Mouse (Mus musculus): Measurements from ENCODE around the gene Cmip. TPM values are rescaled to one million over a fixed set of nuclear protein-coding genes. Genes with fewer than 3 reads are reported as not detected.
A peak's percentile ranks its signal among the peaks of the same experiment; 100 is the strongest.

Cmip gene
- polyA plus RNA-seq, 1 experiment from 2014 or later, result 193 TPM

DNA sequence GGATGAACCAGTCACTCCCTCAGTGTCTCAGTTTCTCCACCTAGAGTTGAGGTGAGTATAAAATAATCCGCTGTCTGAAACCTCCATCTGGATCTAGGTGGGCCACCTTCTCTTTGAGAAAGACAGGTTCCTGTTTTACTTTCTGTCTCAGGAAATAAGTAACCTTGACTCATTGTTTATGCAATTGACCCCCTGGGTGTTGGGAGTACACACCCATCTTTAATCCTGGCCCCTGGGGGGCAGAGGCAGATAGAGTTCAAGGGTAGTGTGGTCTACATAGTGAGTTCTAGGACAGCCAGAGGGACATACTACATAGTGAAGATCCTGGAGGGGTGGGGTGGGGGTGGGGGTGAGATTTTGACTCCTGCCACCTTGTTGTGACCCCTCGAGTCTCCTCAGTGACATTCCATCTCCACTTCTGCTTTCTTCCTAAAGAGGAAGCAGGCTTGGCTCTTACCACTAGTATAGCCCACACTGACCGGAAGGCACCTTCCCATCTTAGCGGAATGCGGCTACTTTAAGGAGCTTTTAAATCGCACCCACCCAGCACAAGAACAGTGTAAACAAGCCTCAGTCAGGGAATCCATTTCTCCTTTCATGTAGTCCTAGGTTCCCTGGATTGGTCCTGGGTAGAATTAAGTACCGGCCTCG is 86.0 kb downstream of the Cmip start:
- 80% methylated on average over 8 of the region's 8 CpGs for WGBS
- peaks cover 46% of the 10 kb centered on the region for H3K4me1 ChIP-seq

DNA sequence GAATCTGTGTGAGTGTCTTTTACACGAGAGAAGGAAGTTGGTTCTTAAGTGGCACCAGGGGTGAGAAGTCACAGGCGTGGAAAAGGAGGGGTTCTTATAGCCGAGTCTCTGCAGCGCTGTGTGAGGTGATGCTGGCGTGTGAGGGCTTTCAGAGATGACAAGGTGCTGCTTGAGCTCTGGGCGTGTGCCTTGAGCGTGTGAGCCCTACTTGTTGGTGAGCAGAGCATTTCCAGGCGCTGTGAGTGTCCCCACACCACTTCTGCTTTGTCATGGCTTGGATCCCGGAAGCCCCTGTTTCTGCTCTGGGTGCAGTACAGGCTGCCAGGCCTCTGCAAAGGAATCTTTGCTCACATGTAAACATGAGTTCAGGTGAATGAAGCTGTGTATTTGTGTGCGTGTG is 86.6 kb downstream of the Cmip start:
- Histone ChIP-seq H3K4me2 (no peak overlapping the region), H3K36me3 (no peaks in the 10 kb centered on the region), H3K4me3 (replicated peaks) (no peak overlapping the region), H3K9ac (replicated peaks) (no peak overlapping the region), H3K27me3 (replicated peaks) (no peaks in the 10 kb centered on the region), H3K9me3 (replicated peaks) (no peaks in the 10 kb centered on the region), H3K4me1 (peaks cover 48% of the 10 kb centered on the region), H3K27ac (replicated peaks) (no peak overlapping the region)
- 76% methylated on average over 10 of the region's 10 CpGs for WGBS
- no peak for ATAC-seq (ENCODE audit: low FRiP score)

More for the DNA sequence above, 86.0 kb downstream of the Cmip start:
- H3K4me2 ChIP-seq, result no peak overlapping the region
- H3K4me3 ChIP-seq (replicated peaks), result no peak overlapping the region
- no peak for ATAC-seq (ENCODE audit: low FRiP score)
- no peak overlapping the region for H3K27ac ChIP-seq (replicated peaks)
- no peaks in the 10 kb centered on the region for H3K27me3 ChIP-seq (replicated peaks)
- no peaks in the 10 kb centered on the region for H3K36me3 ChIP-seq
- H3K9me3 ChIP-seq (replicated peaks), result no peaks in the 10 kb centered on the region
- no peak overlapping the region for H3K9ac ChIP-seq (replicated peaks)

DNA sequence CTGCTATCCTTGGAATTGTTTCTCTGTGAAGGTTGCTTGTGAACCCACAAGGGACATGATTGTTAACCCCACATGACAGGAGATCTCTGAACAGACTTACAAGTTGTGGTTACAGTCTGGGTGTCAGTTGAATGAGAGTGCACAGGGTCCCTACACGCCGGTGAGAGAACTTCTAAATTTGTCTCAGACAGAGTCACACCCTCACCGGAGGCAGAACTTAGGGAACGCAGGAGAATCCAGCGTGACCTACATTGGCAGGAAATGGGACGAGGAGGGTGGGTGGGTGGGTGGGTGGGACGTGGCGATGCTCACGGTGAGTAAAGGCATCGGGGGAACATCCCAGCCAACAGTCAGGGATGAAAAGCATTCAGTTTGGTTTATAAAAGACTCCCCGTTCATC is 88.0 kb downstream of the Cmip start:
- H3K4me2 ChIP-seq, result no peak overlapping the region

DNA sequence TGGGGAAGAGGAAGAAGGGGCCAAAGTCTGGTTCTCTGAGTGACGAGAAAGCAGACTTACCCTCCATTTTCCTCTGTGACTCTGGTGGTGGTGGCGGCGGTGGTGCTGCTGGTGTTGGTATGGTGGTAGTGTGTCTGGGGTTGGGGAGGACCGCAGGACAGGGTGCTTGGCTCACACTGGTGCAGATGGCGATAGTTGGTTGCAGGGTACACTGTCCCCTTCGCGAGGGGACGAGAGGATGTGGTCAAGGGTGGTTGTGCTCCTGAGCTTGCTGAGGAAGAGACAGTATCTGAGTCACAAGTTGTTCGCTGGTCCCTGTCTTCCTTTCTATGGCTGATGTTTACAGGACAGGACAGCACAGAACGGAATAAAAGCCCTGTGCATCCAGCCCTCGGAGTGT is 88.5 kb downstream of the Cmip start:
- H3K27me3 ChIP-seq (replicated peaks), result no peaks in the 10 kb centered on the region
- no peak overlapping the region for H3K9ac ChIP-seq (replicated peaks)
- H3K4me2 ChIP-seq, result no peak overlapping the region
- 93% methylated on average over 11 of the region's 11 CpGs for WGBS
- no peaks in the 10 kb centered on the region for H3K36me3 ChIP-seq
- ATAC-seq (ENCODE audit: low FRiP score), result no peak
- no peaks in the 10 kb centered on the region for H3K9me3 ChIP-seq (replicated peaks)
- peaks cover 39% of the 10 kb centered on the region for H3K4me1 ChIP-seq
- no peak overlapping the region for H3K27ac ChIP-seq (replicated peaks)
- H3K4me3 ChIP-seq (replicated peaks), result no peak overlapping the region

More for the DNA sequence above, 88.0 kb downstream of the Cmip start:
- Histone ChIP-seq H3K9ac (replicated peaks) (no peak overlapping the region), H3K27ac (replicated peaks) (no peak overlapping the region), H3K27me3 (replicated peaks) (no peaks in the 10 kb centered on the region), H3K36me3 (no peaks in the 10 kb centered on the region), H3K9me3 (replicated peaks) (no peaks in the 10 kb centered on the region), H3K4me1 (peaks cover 43% of the 10 kb centered on the region), H3K4me3 (replicated peaks) (no peak overlapping the region)
- no peak for ATAC-seq (ENCODE audit: low FRiP score)
- WGBS, result 73% methylated on average over 11 of the region's 11 CpGs

DNA sequence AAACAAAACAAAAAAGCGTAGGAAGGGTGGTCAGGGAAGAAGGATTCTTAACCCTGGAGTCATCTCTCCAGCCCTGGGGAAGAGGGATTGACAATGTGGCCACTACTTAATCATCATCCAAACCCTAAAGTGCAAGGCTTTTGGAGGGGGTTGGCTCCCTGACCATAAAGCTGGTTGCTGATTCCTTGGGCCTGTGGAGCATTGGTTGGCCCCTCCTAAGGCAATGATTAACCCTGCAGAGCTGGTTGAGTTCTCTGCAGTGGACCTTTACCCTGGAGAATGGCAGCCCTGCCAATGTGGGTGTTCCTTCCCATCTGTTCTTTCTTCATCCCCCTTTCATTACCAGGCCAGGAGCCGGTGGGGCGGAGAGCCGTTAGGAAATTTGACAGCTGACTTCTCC is 90.7 kb downstream of the Cmip start:
- Histone ChIP-seq H3K36me3 (no peaks in the 10 kb centered on the region), H3K4me2 (no peak overlapping the region), H3K27me3 (replicated peaks) (no peaks in the 10 kb centered on the region), H3K4me1 (peaks cover 36% of the 10 kb centered on the region), H3K9me3 (replicated peaks) (no peaks in the 10 kb centered on the region), H3K9ac (replicated peaks) (no peak overlapping the region), H3K4me3 (replicated peaks) (no peak overlapping the region), H3K27ac (replicated peaks) (no peak overlapping the region)
- WGBS, result 36% methylated on average over 4 of the region's 4 CpGs
- no peak for ATAC-seq (ENCODE audit: low FRiP score)

DNA sequence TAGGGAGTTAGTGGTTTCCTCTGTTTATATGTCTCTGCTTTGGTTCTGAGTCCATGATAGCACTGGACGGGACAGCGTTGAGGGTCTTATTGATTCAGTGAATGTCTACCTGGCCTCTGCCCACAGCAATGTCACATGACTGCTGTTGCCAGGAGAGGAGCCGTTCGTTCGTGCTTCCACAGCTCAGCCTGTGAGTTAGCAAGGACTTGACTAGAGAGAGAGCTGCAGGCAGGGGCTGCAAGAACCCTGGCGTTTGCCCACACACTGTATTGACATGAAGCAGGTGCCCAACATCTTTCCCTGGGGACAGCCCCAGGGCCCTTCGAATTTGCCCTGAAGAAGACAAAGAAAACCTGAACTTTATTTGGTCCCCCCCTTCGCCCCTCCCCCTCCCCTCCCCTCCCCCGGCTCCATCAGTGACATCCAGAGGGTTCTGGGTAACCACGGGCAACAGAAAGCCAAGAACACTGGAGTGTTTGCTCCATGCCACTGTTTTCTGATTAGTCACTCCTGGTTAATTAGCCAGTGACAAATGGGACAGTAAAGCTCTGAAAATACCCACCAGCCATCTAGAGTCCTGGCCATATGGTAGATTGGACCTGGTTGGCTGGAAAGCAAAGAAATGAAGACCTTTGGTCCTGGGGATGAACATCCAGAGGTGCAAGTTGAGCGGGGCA is 92.0 kb downstream of the Cmip start:
- WGBS, result 38% methylated on average over 11 of the region's 11 CpGs
- H3K4me3 ChIP-seq (replicated peaks), result no peak overlapping the region
- peak overlapping the region; percentile 14; the same call in 1 of the 2 replicates for H3K27ac ChIP-seq (replicated peaks)
- H3K27me3 ChIP-seq (replicated peaks), result no peaks in the 10 kb centered on the region
- no peak overlapping the region for H3K9ac ChIP-seq (replicated peaks)
- H3K36me3 ChIP-seq, result no peaks in the 10 kb centered on the region
- H3K4me2 ChIP-seq, result no peak overlapping the region
- H3K4me1 ChIP-seq, result peaks cover 25% of the 10 kb centered on the region
- ATAC-seq (ENCODE audit: low FRiP score), result 0 out of 2 replicates have a peak, but pooled peaks have one; percentile 9
- H3K9me3 ChIP-seq (replicated peaks), result no peaks in the 10 kb centered on the region

DNA sequence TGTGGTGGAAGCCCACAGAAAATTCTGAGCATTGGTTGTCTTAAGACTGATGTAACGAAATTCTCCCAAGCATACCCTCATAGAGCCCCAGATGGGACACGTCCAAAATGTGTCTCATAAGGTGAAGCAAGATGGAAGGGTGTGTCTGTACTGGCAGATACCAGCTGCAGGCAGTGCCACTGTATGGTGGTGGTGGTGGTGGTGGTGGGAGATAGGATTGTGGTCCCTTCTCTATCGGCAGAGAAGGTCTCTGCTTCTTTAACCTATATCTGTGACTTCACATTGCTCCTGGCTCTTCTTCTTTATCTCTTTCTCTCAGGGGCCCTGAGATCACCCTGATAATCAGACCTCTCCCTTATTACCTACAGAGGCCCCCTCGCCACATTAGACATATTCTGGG is 92.7 kb downstream of the Cmip start:
- Histone ChIP-seq H3K27ac (replicated peaks) (no peak overlapping the region), H3K4me3 (replicated peaks) (no peak overlapping the region), H3K9me3 (replicated peaks) (no peaks in the 10 kb centered on the region), H3K9ac (replicated peaks) (no peak overlapping the region), H3K4me1 (peaks cover 27% of the 10 kb centered on the region), H3K36me3 (no peaks in the 10 kb centered on the region), H3K4me2 (no peak overlapping the region), H3K27me3 (replicated peaks) (no peaks in the 10 kb centered on the region)
- 95% methylated on average over 4 of the region's 4 CpGs for WGBS
- ATAC-seq (ENCODE audit: low FRiP score), result no peak

DNA sequence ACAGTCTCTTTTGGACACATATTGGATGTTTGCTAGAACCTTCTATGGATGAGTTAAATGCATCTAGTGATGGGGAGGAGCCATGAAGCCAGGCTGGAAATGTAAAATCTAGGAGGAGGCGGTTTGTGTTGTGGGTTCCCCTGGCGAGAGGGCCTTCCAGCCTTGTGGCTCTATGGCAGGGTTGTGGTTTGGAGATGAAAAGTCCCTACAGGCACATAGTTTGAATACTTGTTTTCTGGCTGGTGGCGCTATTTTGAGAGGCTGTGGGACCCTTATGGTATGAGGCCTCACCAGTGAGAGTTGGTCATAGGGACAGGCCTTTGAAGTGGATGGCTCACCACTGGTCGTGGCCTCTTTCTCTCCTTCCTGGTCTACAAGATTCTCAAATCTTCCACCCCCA is 95.2 kb downstream of the Cmip start:
- no peak overlapping the region for H3K4me3 ChIP-seq (replicated peaks)
- H3K9ac ChIP-seq (replicated peaks), result no peak overlapping the region
- no peak overlapping the region for H3K4me2 ChIP-seq
- WGBS, result 97% methylated on average over 4 of the region's 4 CpGs
- H3K9me3 ChIP-seq (replicated peaks), result no peaks in the 10 kb centered on the region
- H3K4me1 ChIP-seq, result peaks cover 48% of the 10 kb centered on the region
- H3K36me3 ChIP-seq, result no peaks in the 10 kb centered on the region
- no peaks in the 10 kb centered on the region for H3K27me3 ChIP-seq (replicated peaks)
- ATAC-seq (ENCODE audit: low FRiP score), result no peak
- no peak overlapping the region for H3K27ac ChIP-seq (replicated peaks)

DNA sequence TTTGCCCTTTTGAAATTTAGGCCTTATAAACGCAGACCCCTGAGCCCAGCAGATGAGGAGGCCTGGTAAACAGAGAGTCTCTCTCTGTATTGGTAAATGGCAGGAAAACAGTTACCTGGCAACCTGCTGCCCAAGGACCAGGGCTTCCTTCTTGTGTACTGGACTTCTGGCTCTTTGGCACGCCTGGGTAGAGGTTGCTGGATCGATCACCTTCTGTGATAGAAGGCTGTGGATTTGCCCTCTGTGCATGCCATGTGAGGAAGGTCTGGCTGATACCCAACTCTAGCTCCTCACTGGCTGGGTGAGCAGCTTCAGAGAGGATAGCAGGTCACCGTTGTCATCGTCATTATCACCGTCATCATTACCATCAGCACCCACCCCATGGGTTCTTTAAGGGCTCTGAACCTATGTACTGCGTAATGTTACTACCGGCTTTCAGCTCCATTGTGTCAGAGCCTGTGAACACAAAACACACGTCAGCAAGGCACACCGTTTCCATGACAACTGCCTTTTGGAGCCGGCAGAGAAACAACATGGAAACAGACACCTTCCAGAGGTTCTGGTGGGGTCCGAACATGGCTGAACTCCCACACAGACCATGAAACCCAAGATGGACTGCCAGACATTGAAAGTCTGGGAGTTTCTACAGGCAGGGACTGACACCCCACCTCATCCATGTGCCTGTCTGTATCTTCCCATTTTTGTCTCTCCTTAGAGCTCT is 98.4 kb downstream of the Cmip start:
- no peaks in the 10 kb centered on the region for H3K27me3 ChIP-seq (replicated peaks)
- WGBS, result 69% methylated on average over 12 of the region's 12 CpGs

DNA sequence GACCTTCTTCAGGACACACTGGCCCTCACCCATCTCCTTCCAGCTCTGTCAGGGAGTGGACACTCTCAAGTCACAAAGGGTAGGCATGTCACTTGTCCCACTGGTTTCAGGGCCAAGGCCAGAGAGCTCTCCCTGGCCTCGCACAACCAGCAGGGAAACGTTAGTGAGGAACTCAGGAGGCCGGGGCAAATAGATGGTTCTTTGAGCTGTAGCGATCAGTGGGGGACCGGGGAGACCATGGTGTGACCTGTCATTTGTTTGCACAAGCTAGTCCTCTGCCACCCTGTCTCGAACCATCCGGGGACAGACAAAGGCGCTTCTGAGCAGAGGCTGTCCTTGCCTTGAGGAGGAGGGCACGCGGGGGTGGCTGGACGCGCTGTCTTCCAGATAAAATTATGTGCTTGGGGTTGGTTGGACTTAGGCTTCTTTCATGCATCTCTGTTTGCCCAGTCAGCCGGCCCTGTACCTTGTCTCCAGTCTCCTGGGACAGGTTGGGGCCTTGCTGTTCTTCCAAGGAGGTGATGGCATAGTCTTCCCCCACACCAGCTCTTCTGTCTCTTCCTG is 99.3 kb downstream of the Cmip start:
- no peak overlapping the region for H3K9ac ChIP-seq (replicated peaks)
- 86% methylated on average over 13 of the region's 13 CpGs for WGBS
- no peak overlapping the region for H3K4me3 ChIP-seq (replicated peaks)
- no peak for ATAC-seq (ENCODE audit: low FRiP score)
- H3K9me3 ChIP-seq (replicated peaks), result no peaks in the 10 kb centered on the region
- no peaks in the 10 kb centered on the region for H3K36me3 ChIP-seq
- H3K27me3 ChIP-seq (replicated peaks), result no peaks in the 10 kb centered on the region
- H3K27ac ChIP-seq (replicated peaks), result no peak overlapping the region
- H3K4me2 ChIP-seq, result no peak overlapping the region
- peaks cover 30% of the 10 kb centered on the region for H3K4me1 ChIP-seq

More for the DNA sequence above, 98.4 kb downstream of the Cmip start:
- H3K4me1 ChIP-seq, result peaks cover 30% of the 10 kb centered on the region
- no peak overlapping the region for H3K4me3 ChIP-seq (replicated peaks)
- no peak for ATAC-seq (ENCODE audit: low FRiP score)
- no peak overlapping the region for H3K27ac ChIP-seq (replicated peaks)
- no peak overlapping the region for H3K4me2 ChIP-seq
- H3K36me3 ChIP-seq, result no peaks in the 10 kb centered on the region
- no peak overlapping the region for H3K9ac ChIP-seq (replicated peaks)
- H3K9me3 ChIP-seq (replicated peaks), result no peaks in the 10 kb centered on the region

DNA sequence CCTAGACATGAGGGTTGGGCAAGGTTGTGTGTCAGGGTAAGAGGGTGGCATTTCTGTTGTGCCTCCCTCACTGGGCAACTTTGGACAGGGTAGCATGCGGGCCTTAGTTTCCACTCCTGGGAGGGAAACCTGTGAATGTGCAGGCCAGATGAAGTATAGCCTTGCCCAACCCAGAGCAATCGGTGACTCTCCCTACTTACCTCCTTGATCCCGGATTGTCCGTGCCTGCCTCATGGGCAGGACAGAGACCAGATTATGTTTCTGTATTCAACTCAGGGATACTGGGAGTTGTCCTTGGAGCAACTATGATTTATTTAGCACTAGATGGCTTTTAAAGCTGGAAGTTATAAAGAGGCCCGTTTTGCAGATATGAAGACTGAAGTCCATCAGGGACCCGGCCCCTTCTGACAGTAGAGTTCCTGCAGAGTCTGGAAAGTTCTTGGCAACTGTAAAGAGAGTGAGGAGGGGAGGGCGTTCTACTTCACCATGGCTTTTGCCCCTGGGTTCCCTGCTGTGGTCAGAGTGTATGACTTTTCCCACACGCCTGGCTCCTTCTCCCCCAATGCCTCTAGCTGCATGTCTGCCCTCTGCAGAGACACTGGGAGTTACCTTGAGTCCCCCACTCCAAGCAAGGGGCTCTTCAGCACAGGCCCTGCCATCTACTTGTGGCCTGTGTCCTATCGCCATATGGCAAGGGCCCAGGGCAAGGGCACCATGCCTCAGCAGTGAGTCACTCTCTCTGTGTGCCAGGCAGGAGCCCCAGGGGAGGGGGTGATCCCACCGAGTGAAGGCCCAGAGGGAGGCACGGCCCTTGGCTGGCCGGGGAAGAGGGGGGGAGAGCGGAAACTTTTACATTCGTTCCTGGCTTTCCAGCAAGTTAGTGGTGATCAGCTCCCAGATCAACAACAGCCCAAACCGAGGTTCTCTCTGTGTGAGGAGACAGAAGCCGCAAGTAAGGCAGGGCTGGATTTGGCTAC is 100.9 kb downstream of the Cmip start:
- Histone ChIP-seq H3K27me3 (replicated peaks) (no peaks in the 10 kb centered on the region), H3K27ac (replicated peaks) (no peak overlapping the region), H3K4me2 (no peak overlapping the region), H3K9me3 (replicated peaks) (no peaks in the 10 kb centered on the region), H3K4me1 (peaks cover 44% of the 10 kb centered on the region), H3K36me3 (no peaks in the 10 kb centered on the region), H3K9ac (replicated peaks) (no peak overlapping the region), H3K4me3 (replicated peaks) (no peak overlapping the region)
- no peak for ATAC-seq (ENCODE audit: low FRiP score)
- WGBS, result 93% methylated on average over 16 of the region's 16 CpGs

Measured in neural tube, embryonic 15.5 days (tissue).